Mouse (Mus musculus) central nervous system, embryonic 18 days (tissue): ENCODE data around the gene Grhl3. TPM values are rescaled to one million over a fixed set of nuclear protein-coding genes. Genes with fewer than 3 reads are reported as not detected.

ENCODE experiments used
- polyA plus RNA-seq: library from polyadenylated mRNA; depleted of rRNA; stranded (reverse); fragments of >200 nt; gene quantifications from 2 replicates; pipeline ENCODE4 v1.2.3, GENCODE M21; 2012; rRNA removed

Grhl3 gene
- 0.57 and 0.61 TPM in 2 replicates for polyA plus RNA-seq

GRCm38 (mm10) chr4:135573251-135573808, at the start of gene Grhl3:
Gene Grhl3, minus strand, starts transcription at chr4:135573630.

GRCm38 (mm10) chr4:135494521-135495396, 78.7 kb downstream of the Grhl3 start, which contains the start of the genes Stpg1 and Nipal3:
Gene Stpg1, plus strand, starts transcription at chr4:135494790.
Gene Nipal3, minus strand, starts transcription at chr4:135495038.

Other genes starting within 250 kb of the Grhl3 start
- 108 and 113 TPM in 2 replicates for gene Srrm1, start 220.3 kb downstream of the Grhl3 start, polyA plus RNA-seq
- 1.2 and 1.6 TPM in 2 replicates for gene Ncmap, start 175.4 kb downstream of the Grhl3 start, polyA plus RNA-seq
- 57.6 and 58.3 TPM in 2 replicates for gene Rcan3, start 139.8 kb downstream of the Grhl3 start, polyA plus RNA-seq
- gene Stpg1, start 78.8 kb downstream of the Grhl3 start, polyA plus RNA-seq, result 0.34 and 0.37 TPM in 2 replicates
- 28.2 and 29.3 TPM in 2 replicates for gene Nipal3, start 78.6 kb downstream of the Grhl3 start, polyA plus RNA-seq
- gene Ifnlr1, start 112.7 kb upstream of the Grhl3 start, polyA plus RNA-seq, result 0.49 and 0.53 TPM in 2 replicates
- gene Il22ra1, start 154.5 kb upstream of the Grhl3 start, polyA plus RNA-seq, result 0.04 and 0.09 TPM in 2 replicates
- gene Myom3, start 186.1 kb upstream of the Grhl3 start, polyA plus RNA-seq, result 0.51 and 2.1 TPM in 2 replicates